Mouse (Mus musculus) megakaryocyte, adult 5-6 weeks (primary cell): ENCODE results near the gene Serinc1. TPM values are rescaled to one million over a fixed set of nuclear protein-coding genes. Genes with fewer than 3 reads are reported as not detected.
A peak's percentile ranks its signal among the peaks of the same experiment; 100 is the strongest.
"Not testable (repeated sequence)": the region's sequence is repeated elsewhere in the genome, so short reads cannot be mapped to it uniquely, and the experiment has no call there.

Experiments used
- ATAC-seq: 2 replicates; pipeline ENCODE4 v1.8.0; 2016; ENCODE audit warnings: mild to moderate bottlenecking, inconsistent platforms; ENCODE audit not compliant: poor library complexity, severe bottlenecking
- total RNA-seq, 2 experiments: library from RNA; stranded (forward) in 1 of 2; stranded (reverse) in 1 of 2; fragments of 153-499, 151-499 nt in 1 of 2; fragments of 221-1000, 200-1000 nt in 1 of 2; gene quantifications; 2 replicates each; pipeline versions ENCODE4 v1.2.3 to v1.2.4; 2015 to 2017

Gene Serinc1
- total RNA-seq (2015) (113 and 129 TPM in 2 replicates), total RNA-seq (2017) (102 and 108 TPM in 2 replicates)

- peak; percentile 97 for ATAC-seq
Measured at GRCm38 (mm10) chr10:57532218-57533101, at the start of gene Serinc1. Serinc1 (minus strand) TSS chr10:57532530.

DNA sequence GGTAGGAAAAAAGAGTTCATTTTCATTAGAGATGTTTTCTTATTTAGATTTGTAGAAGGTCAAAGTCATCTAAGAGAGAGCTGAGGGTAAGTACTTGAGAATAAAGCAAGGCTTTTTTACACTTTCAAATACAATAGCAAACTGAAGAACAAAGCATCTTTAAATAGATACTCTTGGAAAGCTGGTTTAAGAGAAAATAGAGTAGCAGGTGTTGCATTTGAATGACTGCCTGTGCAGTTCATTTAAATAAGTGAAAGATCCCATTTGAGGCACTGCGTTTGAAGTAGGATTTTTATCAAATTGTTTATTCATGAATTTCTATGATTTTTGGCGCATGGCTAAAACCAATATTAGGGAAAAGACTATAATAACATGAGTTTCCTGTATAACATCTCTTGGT lies 44.4 kb upstream of the Serinc1 start:
- no peak for ATAC-seq

DNA sequence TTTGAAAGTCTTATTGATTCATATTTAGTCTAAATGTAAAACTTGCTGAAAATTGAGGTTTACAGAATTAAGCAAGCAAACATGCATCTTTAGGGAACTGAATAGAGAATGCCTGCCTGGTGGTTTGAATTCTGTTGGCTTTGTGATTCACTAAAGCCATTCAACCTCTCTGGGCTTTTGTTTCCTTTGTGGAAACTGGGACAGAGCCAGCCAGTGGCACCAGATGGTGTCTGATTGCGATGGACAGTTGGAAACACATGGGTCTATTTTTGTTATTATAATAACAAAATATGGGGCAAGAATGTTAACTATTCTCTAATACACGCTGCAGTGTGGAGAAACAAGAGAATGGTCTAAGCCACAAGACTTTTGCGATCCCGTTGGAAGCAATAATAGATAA lies 39.8 kb upstream of the Serinc1 start:
- no peak for ATAC-seq

- peak; percentile 89 for ATAC-seq
Measured at GRCm38 (mm10) chr10:57571211-57571730, 38.9 kb upstream of the Serinc1 start.

DNA sequence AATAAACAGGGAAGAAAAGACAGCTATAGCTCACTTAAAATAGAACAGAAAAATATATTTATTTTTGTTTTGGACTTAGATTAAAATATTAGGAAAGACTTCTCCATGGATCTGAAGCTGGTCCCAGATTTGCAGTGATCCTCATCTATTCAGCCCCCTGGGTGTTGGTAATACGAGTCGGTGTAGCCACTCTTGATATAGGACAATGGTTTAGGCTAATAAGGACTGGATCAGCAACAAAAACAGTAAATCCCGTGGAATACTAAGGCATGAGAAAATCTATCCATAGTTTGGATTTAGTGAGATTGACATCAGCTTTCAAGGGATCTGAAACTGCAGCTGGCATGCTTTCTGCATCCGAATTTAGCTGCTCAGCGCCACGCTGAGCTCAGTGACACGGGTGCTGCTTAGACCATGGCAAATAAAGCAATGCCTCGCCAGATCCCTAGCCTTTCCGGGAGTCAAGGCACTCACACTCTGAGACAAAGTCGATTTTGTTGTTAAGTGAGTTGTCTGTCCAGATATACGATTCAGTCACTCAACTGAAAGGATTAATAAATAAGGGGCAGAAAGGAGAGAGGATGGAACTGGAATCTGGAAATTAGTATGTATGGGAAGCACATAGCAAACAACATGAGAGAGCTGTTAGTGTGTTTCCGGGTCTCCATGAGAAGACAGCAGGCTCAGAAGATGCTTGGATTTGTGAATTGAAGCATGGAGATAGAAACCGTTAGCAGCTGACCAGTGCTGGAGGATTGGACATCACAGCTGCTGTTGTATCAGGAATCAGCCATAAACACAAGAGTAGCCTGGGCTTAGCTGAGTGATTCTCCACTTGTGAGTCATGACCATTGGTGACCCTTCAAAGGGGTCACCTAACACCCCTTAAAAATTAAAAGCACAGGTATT lies 36.9 kb upstream of the Serinc1 start:
- no peak for ATAC-seq

DNA sequence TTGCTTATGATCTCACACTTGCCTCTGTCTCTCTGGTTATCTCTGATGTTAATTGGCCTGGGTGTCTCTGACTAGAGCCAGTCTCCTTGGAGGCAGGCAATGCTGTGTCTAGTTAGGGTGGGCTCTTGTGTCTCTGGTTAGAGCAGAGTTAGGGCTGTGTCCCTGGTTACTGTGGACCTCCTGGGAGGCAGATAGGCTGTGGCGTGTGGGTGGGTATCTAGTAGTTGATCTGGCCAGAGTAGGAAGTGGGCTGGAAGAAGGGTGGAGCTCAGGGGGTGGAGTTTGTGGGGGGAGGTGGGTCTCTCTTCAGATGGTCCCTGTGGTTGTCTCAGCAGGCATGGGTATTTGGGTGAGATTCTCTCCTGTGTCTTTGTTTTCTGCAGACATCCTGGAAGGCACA lies 33.9 kb upstream of the Serinc1 start:
- ATAC-seq = peak; percentile 57

- no peak for ATAC-seq
Measured at GRCm38 (mm10) chr10:57557597-57557996, 25.3 kb upstream of the Serinc1 start.

GRCm38 (mm10) chr10:57553719-57554118 lies 21.4 kb upstream of the Serinc1 start:
- ATAC-seq = no peak

DNA sequence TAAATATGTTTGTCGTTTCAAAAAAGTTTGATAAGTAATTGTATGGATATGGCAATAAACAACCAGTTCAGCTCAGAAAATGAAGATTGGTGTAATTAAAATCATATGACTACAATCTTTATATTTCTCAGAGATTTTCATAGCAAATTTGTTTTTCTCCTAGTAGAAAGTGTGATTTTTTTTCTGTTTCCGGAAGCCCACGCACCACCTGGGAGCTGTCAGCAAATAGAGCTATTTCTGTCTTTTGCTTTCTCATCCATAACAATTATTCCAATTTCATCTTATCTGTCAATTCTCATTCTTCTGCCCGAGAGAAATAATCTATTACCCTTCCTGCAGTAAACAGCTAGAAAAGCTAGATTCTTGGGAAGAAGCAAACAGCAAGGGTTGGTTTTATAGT lies 17.3 kb upstream of the Serinc1 start:
- ATAC-seq = no peak

GRCm38 (mm10) chr10:57543890-57544289 lies 11.6 kb upstream of the Serinc1 start:
- ATAC-seq = not testable (repeated sequence)

GRCm38 (mm10) chr10:57531616-57532217 lies 613 bp downstream of the Serinc1 start:
- ATAC-seq = no peak

- no peak for ATAC-seq
Measured at GRCm38 (mm10) chr10:57531076-57531475, 1.3 kb downstream of the Serinc1 start.

DNA sequence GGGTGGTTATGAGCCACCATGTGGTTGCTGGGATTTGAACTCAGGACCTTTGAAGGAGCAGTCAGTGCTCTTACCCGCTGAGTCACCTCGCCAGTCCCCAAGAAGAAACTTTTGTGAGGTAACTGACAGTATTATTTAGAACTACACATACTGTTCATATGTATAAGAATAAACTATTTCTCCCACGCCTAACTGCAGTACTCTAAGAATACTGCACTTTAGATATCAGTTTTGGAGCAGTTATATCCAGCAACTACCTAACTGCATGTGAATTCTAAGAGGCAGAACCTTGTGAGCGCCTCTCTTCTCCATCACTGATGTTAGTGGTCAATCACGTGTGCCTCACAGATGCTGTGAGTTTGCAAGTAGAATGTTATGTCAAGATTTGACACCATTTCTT lies 5.9 kb downstream of the Serinc1 start:
- no peak for ATAC-seq

DNA sequence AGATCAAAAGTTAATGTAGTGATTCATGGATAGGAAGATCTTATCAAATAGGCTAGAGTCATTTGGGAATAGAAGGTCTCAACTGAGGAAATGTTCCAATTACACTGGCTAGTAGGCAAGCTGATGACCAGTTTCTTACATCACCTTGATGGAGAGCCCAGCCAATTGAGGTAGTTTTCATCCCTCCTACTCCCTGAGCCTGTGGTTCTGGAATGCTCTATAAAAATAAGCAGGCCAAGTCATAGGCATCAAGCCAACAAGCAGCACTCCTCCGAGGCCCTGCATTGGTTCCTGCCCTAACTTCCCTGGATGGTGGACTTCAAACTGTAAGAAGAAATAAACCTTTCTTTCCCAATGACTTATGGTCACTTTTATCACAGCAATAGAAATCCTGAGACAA lies 17.1 kb downstream of the Serinc1 start:
- ATAC-seq = no peak

DNA sequence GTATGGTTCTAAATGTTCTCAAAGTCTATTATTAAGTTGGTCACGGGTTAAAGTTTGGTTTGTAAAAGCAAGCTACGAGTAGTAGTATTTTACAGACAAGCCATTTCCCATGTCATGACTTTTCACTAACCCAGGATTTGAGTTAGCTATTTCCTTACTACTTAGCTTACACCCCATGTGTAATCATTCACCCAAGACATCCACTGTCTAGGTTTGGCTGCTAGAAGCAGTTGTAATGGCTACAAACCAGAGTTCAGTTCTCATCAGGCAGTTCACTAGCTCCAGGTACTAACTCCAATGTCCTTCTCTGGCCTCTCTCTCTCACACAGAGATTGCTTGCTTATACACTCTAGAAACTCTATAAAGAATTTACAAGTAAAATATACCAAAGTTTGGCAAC lies 17.7 kb downstream of the Serinc1 start:
- no peak for ATAC-seq

DNA sequence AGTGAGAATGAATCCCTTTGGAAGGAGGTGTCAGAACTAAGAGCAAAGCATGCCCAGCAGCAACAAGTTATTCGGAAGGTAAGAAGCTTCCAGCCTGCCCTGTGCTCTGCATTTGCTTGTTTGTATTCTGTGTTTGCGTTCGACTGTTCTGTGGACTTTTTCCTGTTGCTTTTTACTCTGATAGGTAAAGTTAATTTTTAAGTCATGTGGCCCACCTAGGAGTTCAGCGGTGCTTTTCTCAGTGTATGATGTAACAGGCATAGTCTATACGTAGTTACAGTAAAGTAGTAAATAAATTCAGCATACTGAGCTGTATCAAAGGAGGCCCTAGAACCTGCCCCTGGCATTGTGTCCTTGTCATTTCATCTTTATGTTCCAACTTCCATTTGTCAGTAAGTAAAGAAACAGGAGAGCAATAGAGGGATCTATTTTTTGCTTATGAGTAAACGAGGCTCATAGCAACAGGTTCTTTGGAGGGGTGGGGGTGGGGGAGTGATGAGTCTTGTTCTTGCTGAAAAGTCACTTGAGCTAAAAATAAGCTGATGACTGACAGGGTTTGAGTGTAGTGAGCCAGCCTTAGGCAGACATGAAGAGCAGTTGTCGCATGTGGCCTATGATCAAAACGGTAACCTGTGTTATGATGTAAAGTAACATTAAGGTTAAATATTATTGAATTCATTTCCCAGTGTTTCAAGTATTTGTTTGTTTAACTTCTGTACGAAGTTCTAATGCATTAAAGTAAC lies 32.7 kb downstream of the Serinc1 start:
- ATAC-seq = no peak

GRCm38 (mm10) chr10:57492050-57492449 lies 40.3 kb downstream of the Serinc1 start:
- ATAC-seq = peak; percentile 97

DNA sequence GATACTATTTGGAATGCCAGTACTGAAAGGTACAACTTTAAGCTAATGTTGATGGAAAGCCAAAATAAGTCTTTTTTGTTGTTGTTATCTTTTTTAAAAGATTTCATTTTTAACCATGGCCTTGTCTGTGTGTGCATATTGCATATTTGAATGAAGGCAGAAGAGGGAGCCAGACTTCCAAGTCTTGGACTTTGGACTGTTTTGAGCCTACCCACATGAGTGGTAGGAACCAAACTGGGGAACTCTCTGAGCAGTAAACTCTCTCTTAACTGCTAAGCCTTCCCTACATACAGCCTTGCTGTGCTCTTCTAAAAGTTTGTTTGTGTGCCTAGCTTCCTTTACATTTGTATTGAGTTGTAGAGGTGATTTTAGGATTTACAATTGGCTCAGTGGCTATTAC lies 43.7 kb downstream of the Serinc1 start:
- no peak for ATAC-seq

- ATAC-seq = no peak
Measured at GRCm38 (mm10) chr10:57487201-57487600, 45.1 kb downstream of the Serinc1 start.

- ATAC-seq = peak; percentile 20
Measured at GRCm38 (mm10) chr10:57486542-57487071, 45.7 kb downstream of the Serinc1 start.
